Mouse (Mus musculus) E14TG2a.4 (cell line): ENCODE data around the gene Irf2bp2.

Experiments
- H3K27me3 ChIP-seq: 2 replicates; pipeline ENCODE4 v1.6.1; 2014; ENCODE audit warnings: low read length, control low read depth; ENCODE audit not compliant: insufficient read depth
- H3K36me3 ChIP-seq: 2 replicates; pipeline ENCODE4 v1.6.1; 2014; ENCODE audit warnings: low read length, control low read depth; ENCODE audit not compliant: insufficient read depth
- H3K4me1 ChIP-seq: replicated peaks from 2 replicates; pipeline ENCODE4 v1.6.1; 2014; ENCODE audit warnings: low read depth, low read length, control low read depth
- H3K4me3 ChIP-seq: replicated peaks from 2 replicates; pipeline ENCODE4 v1.5.1; 2014; ENCODE audit warnings: mild to moderate bottlenecking, low read length
- H3K9me3 ChIP-seq: 2 replicates; pipeline ENCODE4 v1.6.1; 2014; ENCODE audit warnings: low read length, control low read depth
- CTCF ChIP-seq: conservative IDR thresholded peaks from 2 replicates; pipeline ENCODE4 v1.5.1; 2014; ENCODE audit warnings: low read length
- NANOG ChIP-seq: IDR thresholded peaks from 2 replicates; pipeline ENCODE4 v1.6.1; 2014; ENCODE audit warnings: borderline replicate concordance, low read length, mixed read lengths
- POU5F1 ChIP-seq: IDR thresholded peaks from 2 replicates; pipeline ENCODE4 v1.6.1; 2014; ENCODE audit warnings: low read length, borderline replicate concordance

The Irf2bp2 gene

GRCm38 (mm10) chr8:126580826-126581225 is 13.0 kb downstream of the Irf2bp2 start:
- Histone ChIP-seq H3K4me3 (no peak overlapping the region), H3K36me3 (peaks cover under 1% of the 10 kb centered on the region; the same call in 1 of the 2 replicates), H3K27me3 (peaks cover 9% of the 10 kb centered on the region; the same call in 1 of the 2 replicates), H3K4me1 (peaks cover 35% of the 10 kb centered on the region), H3K9me3 (peaks cover 4% of the 10 kb centered on the region; the same call in 1 of the 2 replicates)
- TF ChIP-seq CTCF (no peak), NANOG (no peak), POU5F1 (no peak)

- H3K9me3 ChIP-seq: peaks cover 4% of the 10 kb centered on the region; the same call in 1 of the 2 replicates
- TF ChIP-seq CTCF: peak; percentile 50
- no peak for TF ChIP-seq NANOG
- TF ChIP-seq POU5F1: no peak
- no peaks in the 10 kb centered on the region for H3K36me3 ChIP-seq
- H3K4me1 ChIP-seq: peaks cover 27% of the 10 kb centered on the region
- H3K27me3 ChIP-seq: peaks cover 9% of the 10 kb centered on the region; the same call in 1 of the 2 replicates
- H3K4me3 ChIP-seq: no peak overlapping the region
Observed at GRCm38 (mm10) chr8:126580086-126580485, 13.7 kb downstream of the Irf2bp2 start.

DNA sequence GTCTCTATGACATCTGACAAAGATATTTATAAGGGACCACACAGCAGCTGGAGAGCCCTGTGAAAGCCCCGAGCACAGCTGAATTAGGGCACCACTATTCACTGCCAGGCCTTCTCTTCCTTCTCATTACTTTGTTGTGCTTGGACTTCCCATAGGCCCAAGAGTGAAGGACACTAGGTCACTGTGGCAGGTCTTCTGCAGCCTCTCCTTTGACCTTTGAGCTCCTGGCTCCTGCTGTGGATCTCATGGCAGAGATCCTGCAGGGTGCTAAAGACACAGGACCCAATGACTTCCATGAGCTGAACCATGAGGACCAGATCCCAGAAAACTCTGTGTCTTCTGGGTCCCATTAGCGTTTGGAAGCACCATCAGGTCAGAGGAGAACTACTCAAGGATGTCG is 15.1 kb downstream of the Irf2bp2 start:
- no peaks in the 10 kb centered on the region for H3K36me3 ChIP-seq
- H3K27me3 ChIP-seq: no peaks in the 10 kb centered on the region
- no peak for TF ChIP-seq NANOG
- no peak for TF ChIP-seq CTCF
- no peak for TF ChIP-seq POU5F1
- H3K4me1 ChIP-seq: peaks cover 18% of the 10 kb centered on the region
- no peak overlapping the region for H3K4me3 ChIP-seq
- peaks cover 4% of the 10 kb centered on the region; the same call in 1 of the 2 replicates for H3K9me3 ChIP-seq

GRCm38 (mm10) chr8:126576919-126577318 is 16.9 kb downstream of the Irf2bp2 start:
- H3K9me3 ChIP-seq: peaks cover 4% of the 10 kb centered on the region; the same call in 1 of the 2 replicates
- TF ChIP-seq POU5F1: no peak
- TF ChIP-seq NANOG: no peak
- TF ChIP-seq CTCF: no peak
- no peak overlapping the region for H3K4me3 ChIP-seq
- H3K27me3 ChIP-seq: no peaks in the 10 kb centered on the region
- H3K4me1 ChIP-seq: 0 out of 2 replicates have a peak, but pooled peaks cover 2% of the 10 kb centered on the region
- H3K36me3 ChIP-seq: no peaks in the 10 kb centered on the region

DNA sequence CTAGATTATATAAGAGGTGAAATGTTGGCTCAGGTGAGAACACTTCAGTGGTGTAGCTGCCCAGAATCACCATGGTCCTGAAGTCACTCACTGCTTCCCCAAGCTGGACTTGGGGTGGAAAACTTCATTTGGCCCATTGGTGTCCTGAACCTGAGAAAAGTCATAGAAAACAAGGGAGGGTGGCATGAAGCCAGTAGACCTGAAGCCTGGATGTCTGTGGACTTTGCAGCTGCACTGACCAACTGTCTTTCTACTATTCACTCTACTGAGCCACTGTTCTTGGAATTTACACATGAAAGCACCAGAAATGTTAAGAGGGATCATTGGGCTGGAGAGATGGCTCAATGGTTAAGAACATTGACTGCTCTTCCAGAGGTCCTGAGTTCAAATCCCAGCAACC is 17.7 kb downstream of the Irf2bp2 start:
- H3K27me3 ChIP-seq: no peaks in the 10 kb centered on the region
- TF ChIP-seq CTCF (no peak), POU5F1 (no peak), NANOG (no peak)
- H3K36me3 ChIP-seq: no peaks in the 10 kb centered on the region
- H3K9me3 ChIP-seq: peaks cover 4% of the 10 kb centered on the region; the same call in 1 of the 2 replicates
- no peak overlapping the region for H3K4me3 ChIP-seq
- H3K4me1 ChIP-seq: peaks cover 5% of the 10 kb centered on the region; the same call in 1 of the 2 replicates

- H3K9me3 ChIP-seq: no peaks in the 10 kb centered on the region
- peaks cover 11% of the 10 kb centered on the region; the same call in 1 of the 2 replicates for H3K4me1 ChIP-seq
- no peaks in the 10 kb centered on the region for H3K36me3 ChIP-seq
- H3K27me3 ChIP-seq: no peaks in the 10 kb centered on the region
- TF ChIP-seq POU5F1 (no peak), CTCF (no peak), NANOG (no peak)
- H3K4me3 ChIP-seq: no peak overlapping the region
Observed at GRCm38 (mm10) chr8:126574882-126575637, 18.7 kb downstream of the Irf2bp2 start.

- Histone ChIP-seq H3K36me3 (no peaks in the 10 kb centered on the region), H3K4me1 (peaks cover 11% of the 10 kb centered on the region; the same call in 1 of the 2 replicates), H3K4me3 (no peak overlapping the region), H3K9me3 (no peaks in the 10 kb centered on the region), H3K27me3 (no peaks in the 10 kb centered on the region)
- TF ChIP-seq NANOG (no peak), POU5F1 (no peak), CTCF (no peak)
Observed at GRCm38 (mm10) chr8:126573878-126574277, 19.9 kb downstream of the Irf2bp2 start.

- no peak for TF ChIP-seq NANOG
- TF ChIP-seq CTCF: no peak
- no peak for TF ChIP-seq POU5F1
- Histone ChIP-seq H3K4me1 (peaks cover 11% of the 10 kb centered on the region; the same call in 1 of the 2 replicates), H3K9me3 (no peaks in the 10 kb centered on the region), H3K36me3 (no peaks in the 10 kb centered on the region), H3K4me3 (no peak overlapping the region), H3K27me3 (no peaks in the 10 kb centered on the region)
Observed at GRCm38 (mm10) chr8:126573079-126573694, 20.6 kb downstream of the Irf2bp2 start.

DNA sequence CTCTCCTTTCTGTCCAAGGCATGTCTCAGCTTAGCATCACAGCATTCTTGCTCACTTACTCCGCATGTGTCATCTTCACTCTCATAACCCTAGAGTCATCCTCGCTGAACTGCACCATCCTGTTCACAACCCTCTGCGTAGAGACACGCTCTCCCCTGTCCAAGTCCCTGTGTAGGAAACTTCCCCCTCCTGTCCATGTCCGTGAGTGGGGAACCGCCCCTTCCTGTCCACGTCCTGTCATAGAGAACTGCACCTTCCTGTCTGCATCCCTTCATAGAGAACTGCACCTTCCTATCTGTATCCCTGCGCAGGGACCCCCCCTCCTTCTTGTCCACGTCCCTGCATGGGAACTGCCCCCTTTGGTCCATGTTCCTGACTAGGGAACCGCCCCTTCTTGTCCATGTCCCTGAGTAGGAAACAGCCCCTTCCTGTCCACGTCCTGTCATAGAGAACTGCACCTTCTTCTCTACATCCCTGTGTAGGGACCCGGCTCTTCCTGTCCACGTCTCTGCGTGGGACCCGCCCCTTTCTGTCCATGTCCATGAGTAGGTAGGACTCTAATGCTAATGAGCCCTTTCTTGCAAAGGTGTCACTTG is 22.6 kb downstream of the Irf2bp2 start:
- peak overlapping the region; percentile 46 for H3K4me3 ChIP-seq
- H3K27me3 ChIP-seq: peaks cover 3% of the 10 kb centered on the region
- no peaks in the 10 kb centered on the region for H3K9me3 ChIP-seq
- TF ChIP-seq POU5F1 (no peak), NANOG (no peak), CTCF (no peak)
- no peaks in the 10 kb centered on the region for H3K36me3 ChIP-seq
- peaks cover 22% of the 10 kb centered on the region for H3K4me1 ChIP-seq
